Mouse (Mus musculus): ENCODE measurements around the gene Gm10271.

GRCm38 (mm10) chr10:117021020-117021754, 48.8 kb upstream of the Gm10271 start:
- no peak for TF ChIP-seq POLR2A (IDR thresholded peaks at IDR 0.05; ENCODE audit: extremely low read depth, insufficient read depth, low read length)
- no peak for TF ChIP-seq CTCF (IDR thresholded peaks at IDR 0.05; ENCODE audit: extremely low read depth, insufficient read depth, low read length)
